Mouse (Mus musculus) MEL (cell line): Measurements from ENCODE around the gene Urgcp. TPM values are rescaled to one million over a fixed set of nuclear protein-coding genes. Genes with fewer than 3 reads are reported as not detected.
A peak's percentile ranks its signal among the peaks of the same experiment; 100 is the strongest.

Source experiments
- DNase-seq: peaks from one replicate; pipeline ENCODE4 v3.0.0; 2011; ENCODE audit warnings: low read depth, low spot score
- H3K27ac ChIP-seq: 2 replicates; pipeline ENCODE4 v1.5.1; 2012; ENCODE audit warnings: low read depth, mild to moderate bottlenecking, control low read depth, low read length, moderate library complexity; ENCODE audit not compliant: control insufficient read depth
- H3K27me3 ChIP-seq, 2 experiments: fragments of 150-350 bp in 1 of 2; sonication (generic) in 1 of 2; 2 replicates each; pipeline ENCODE4 v1.6.1; 2012; ENCODE audit warnings: low read length in 2 of 2, mild to moderate bottlenecking in 2 of 2, improper control_type of control experiment in 1 of 2, moderate library complexity in 1 of 2; ENCODE audit not compliant: insufficient read depth in 2 of 2, control insufficient read depth in 1 of 2
- H3K36me3 ChIP-seq, 2 experiments: 2 replicates each; pipeline ENCODE4 v1.6.1; 2012 to 2014; ENCODE audit warnings: low read length in 2 of 2, improper control_type of control experiment in 1 of 2, inconsistent platforms in 1 of 2, mild to moderate bottlenecking in 1 of 2; ENCODE audit not compliant: insufficient read depth in 2 of 2, control insufficient read depth in 1 of 2
- H3K4me1 ChIP-seq, 2 experiments: fragments of 150-350 bp in 1 of 2; sonication (generic) in 1 of 2; 2 replicates each; pipeline ENCODE4 v1.6.1; 2012; ENCODE audit warnings: low read length in 2 of 2, improper control_type of control experiment in 1 of 2, mild to moderate bottlenecking in 1 of 2; ENCODE audit not compliant: insufficient read depth in 2 of 2, control insufficient read depth in 1 of 2
- H3K4me3 ChIP-seq, 2 experiments: fragments of 150-350 bp in 1 of 2; sonication (generic) in 1 of 2; 2 replicates each; pipeline ENCODE4 v1.5.1; 2012; ENCODE audit warnings: low read depth in 2 of 2, low read length in 2 of 2, mild to moderate bottlenecking in 2 of 2, moderate library complexity in 2 of 2, control low read depth in 1 of 2, improper control_type of control experiment in 1 of 2; ENCODE audit not compliant: control insufficient read depth in 1 of 2, insufficient read depth in 1 of 2
- H3K79me2 ChIP-seq: 2 replicates; pipeline ENCODE4 v1.6.1; 2012; ENCODE audit warnings: mild to moderate bottlenecking, low read length, moderate library complexity; ENCODE audit not compliant: control insufficient read depth, poor library complexity, insufficient read depth
- H3K9ac ChIP-seq: 2 replicates; pipeline ENCODE4 v1.6.1; 2012; ENCODE audit warnings: low read depth, mild to moderate bottlenecking, control low read depth, low read length, moderate library complexity; ENCODE audit not compliant: control insufficient read depth, poor library complexity, severe bottlenecking
- H3K9me3 ChIP-seq: fragments of 150-350 bp; sonication (generic); replicated peaks from 2 replicates; pipeline ENCODE4 v1.6.1; 2012; ENCODE audit warnings: mild to moderate bottlenecking, low read length, improper control_type of control experiment, moderate library complexity; ENCODE audit not compliant: insufficient read depth
- BHLHE40 ChIP-seq: IDR thresholded peaks from 2 replicates; pipeline ENCODE4 v1.6.1; 2012; ENCODE audit warnings: low read depth, mild to moderate bottlenecking, inconsistent platforms, low read length, improper control_type of control experiment, borderline replicate concordance
- CHD1 ChIP-seq: IDR thresholded peaks from 2 replicates; pipeline ENCODE4 v1.6.1; 2012; ENCODE audit warnings: low read depth, mild to moderate bottlenecking, inconsistent platforms, low read length, improper control_type of control experiment
- CHD2 ChIP-seq: IDR thresholded peaks from 2 replicates; pipeline ENCODE4 v1.6.1; 2011; ENCODE audit warnings: low read length, improper control_type of control experiment
- CTCF ChIP-seq, 3 experiments: IDR thresholded peaks in 2 of 3; conservative IDR thresholded peaks in 1 of 3; 2 replicates each; pipeline ENCODE4 v1.5.1; 2011 to 2012; ENCODE audit warnings: low read length in 3 of 3, low read depth in 2 of 3, mild to moderate bottlenecking in 2 of 3, improper control_type of control experiment in 1 of 3, inconsistent platforms in 1 of 3, mixed read lengths in 1 of 3, moderate library complexity in 1 of 3; ENCODE audit not compliant: control insufficient read depth in 1 of 3, insufficient read depth in 1 of 3, poor library complexity in 1 of 3, severe bottlenecking in 1 of 3
- E2F4 ChIP-seq: IDR thresholded peaks from 2 replicates; pipeline ENCODE4 v1.6.1; 2011; ENCODE audit warnings: low read depth, low read length, improper control_type of control experiment, borderline replicate concordance
- ELF1 ChIP-seq: IDR thresholded peaks from 2 replicates; pipeline ENCODE4 v1.6.1; 2014; ENCODE audit warnings: low read depth, mild to moderate bottlenecking, inconsistent platforms, low read length, improper control_type of control experiment, moderate library complexity
- GATA1 ChIP-seq: IDR thresholded peaks from 2 replicates; pipeline ENCODE4 v1.6.1; 2011; ENCODE audit warnings: low read depth, low read length, improper control_type of control experiment
- HCFC1 ChIP-seq: IDR thresholded peaks from 2 replicates; pipeline ENCODE4 v1.6.1; 2012; ENCODE audit warnings: low read depth, mild to moderate bottlenecking, inconsistent platforms, low read length, improper control_type of control experiment, moderate library complexity
- JUND ChIP-seq: IDR thresholded peaks from 2 replicates; pipeline ENCODE4 v1.6.1; 2011; ENCODE audit warnings: low read depth, mild to moderate bottlenecking, improper control_type of control experiment, low read length
- MAFK ChIP-seq: IDR thresholded peaks from 2 replicates; pipeline ENCODE4 v1.6.1; 2011; ENCODE audit warnings: low read depth, mild to moderate bottlenecking, low read length, improper control_type of control experiment, borderline replicate concordance
- MAX ChIP-seq: IDR thresholded peaks from 2 replicates; pipeline ENCODE4 v1.6.1; 2011; ENCODE audit warnings: low read length, improper control_type of control experiment
- MAZ ChIP-seq: IDR thresholded peaks from 2 replicates; pipeline ENCODE4 v1.6.1; 2012; ENCODE audit warnings: low read depth, mild to moderate bottlenecking, inconsistent platforms, low read length, improper control_type of control experiment
- MEF2A ChIP-seq: IDR thresholded peaks from 2 replicates; pipeline ENCODE4 v1.6.1; 2014; ENCODE audit warnings: low read depth, mild to moderate bottlenecking, inconsistent platforms, low read length, improper control_type of control experiment; ENCODE audit not compliant: poor library complexity, insufficient replicate concordance, severe bottlenecking; ENCODE audit errors: extremely low read depth
- MXI1 ChIP-seq: IDR thresholded peaks from 2 replicates; pipeline ENCODE4 v1.6.1; 2011; ENCODE audit warnings: mild to moderate bottlenecking, low read depth, low read length, improper control_type of control experiment
- MYC ChIP-seq: IDR thresholded peaks from 2 replicates; pipeline ENCODE4 v1.6.1; 2011; ENCODE audit warnings: low read depth, mild to moderate bottlenecking, low read length, improper control_type of control experiment, moderate library complexity
- NELFE ChIP-seq: IDR thresholded peaks from 2 replicates; pipeline ENCODE4 v1.6.1; 2011; ENCODE audit warnings: low read depth, low read length, improper control_type of control experiment
- NRF1 ChIP-seq: IDR thresholded peaks from 2 replicates; pipeline ENCODE4 v1.6.1; 2014; ENCODE audit warnings: low read depth, mild to moderate bottlenecking, inconsistent platforms, low read length, improper control_type of control experiment, moderate library complexity; ENCODE audit not compliant: poor library complexity, insufficient read depth, severe bottlenecking
- POLR2A ChIP-seq, 2 experiments: IDR thresholded peaks; 2 replicates each; pipeline ENCODE4 v1.6.1; 2011 to 2012; ENCODE audit warnings: low read length in 2 of 2, mild to moderate bottlenecking in 2 of 2, control low read depth in 1 of 2, improper control_type of control experiment in 1 of 2, low read depth in 1 of 2, moderate library complexity in 1 of 2; ENCODE audit not compliant: control insufficient read depth in 1 of 2, insufficient read depth in 1 of 2, poor library complexity in 1 of 2
- POLR2AphosphoS2 ChIP-seq: IDR thresholded peaks from 2 replicates; pipeline ENCODE4 v1.6.1; 2011; ENCODE audit warnings: low read length, improper control_type of control experiment
- RCOR1 ChIP-seq: IDR thresholded peaks from 2 replicates; pipeline ENCODE4 v1.6.1; 2012; ENCODE audit warnings: low read depth, mild to moderate bottlenecking, inconsistent platforms, low read length, improper control_type of control experiment
- SIN3A ChIP-seq: IDR thresholded peaks from 2 replicates; pipeline ENCODE4 v1.6.1; 2012; ENCODE audit warnings: low read length, improper control_type of control experiment, inconsistent platforms
- TAL1 ChIP-seq: IDR thresholded peaks from 2 replicates; pipeline ENCODE4 v1.6.1; 2012; ENCODE audit warnings: mild to moderate bottlenecking, inconsistent platforms, low read length, moderate library complexity, mixed read lengths
- TBP ChIP-seq: IDR thresholded peaks from 2 replicates; pipeline ENCODE4 v1.8.0; 2011; ENCODE audit warnings: low read depth, low read length, improper control_type of control experiment
- TCF12 ChIP-seq: IDR thresholded peaks from 2 replicates; pipeline ENCODE4 v1.6.1; 2014; ENCODE audit warnings: low read depth, mild to moderate bottlenecking, inconsistent platforms, low read length, improper control_type of control experiment, moderate library complexity
- USF1 ChIP-seq: IDR thresholded peaks from 2 replicates; pipeline ENCODE4 v1.6.1; 2014; ENCODE audit warnings: low read depth, mild to moderate bottlenecking, inconsistent platforms, low read length, improper control_type of control experiment, moderate library complexity
- USF2 ChIP-seq, 2 experiments: IDR thresholded peaks; 2 replicates each; pipeline ENCODE4 v1.6.1; 2011 to 2012; ENCODE audit warnings: improper control_type of control experiment in 2 of 2, low read length in 2 of 2, borderline replicate concordance in 1 of 2, inconsistent platforms in 1 of 2, low read depth in 1 of 2, mild to moderate bottlenecking in 1 of 2; ENCODE audit not compliant: insufficient read depth in 1 of 2
- ZKSCAN1 ChIP-seq: IDR thresholded peaks from 2 replicates; pipeline ENCODE4 v1.6.1; 2012; ENCODE audit warnings: low read depth, mild to moderate bottlenecking, inconsistent platforms, low read length, improper control_type of control experiment, moderate library complexity
- ZMIZ1 ChIP-seq: IDR thresholded peaks from 2 replicates; pipeline ENCODE4 v1.6.1; 2012; ENCODE audit warnings: low read depth, mild to moderate bottlenecking, inconsistent platforms, low read length, improper control_type of control experiment, moderate library complexity
- ZNF384 ChIP-seq: IDR thresholded peaks from 2 replicates; pipeline ENCODE4 v1.6.1; 2012; ENCODE audit warnings: low read depth, mild to moderate bottlenecking, inconsistent platforms, low read length, improper control_type of control experiment
- polyA plus RNA-seq, 2 experiments: library from polyadenylated mRNA; stranded (reverse) in 1 of 2; unstranded in 1 of 2; fragments of >175 nt in 1 of 2; fragments of >200 nt in 1 of 2; gene quantifications; 2 replicates each; pipeline versions ENCODE4 v1.2.1 to v1.2.4; 2012; ENCODE audit warnings: low replicate concordance in 2 of 2, low read depth in 1 of 2; ENCODE audit not compliant: insufficient read length in 2 of 2, insufficient read depth in 1 of 2, missing spikeins in 1 of 2
- total RNA-seq: library from RNA; depleted of rRNA; stranded (reverse); fragments of 300-350 nt; gene quantifications from 2 replicates; pipeline ENCODE4 v1.2.3, GENCODE M21; 2012

Urgcp gene
- total and polyA plus RNA-seq, 3 experiments: 19.5 to 34.9 (median 29.2) TPM

DNA sequence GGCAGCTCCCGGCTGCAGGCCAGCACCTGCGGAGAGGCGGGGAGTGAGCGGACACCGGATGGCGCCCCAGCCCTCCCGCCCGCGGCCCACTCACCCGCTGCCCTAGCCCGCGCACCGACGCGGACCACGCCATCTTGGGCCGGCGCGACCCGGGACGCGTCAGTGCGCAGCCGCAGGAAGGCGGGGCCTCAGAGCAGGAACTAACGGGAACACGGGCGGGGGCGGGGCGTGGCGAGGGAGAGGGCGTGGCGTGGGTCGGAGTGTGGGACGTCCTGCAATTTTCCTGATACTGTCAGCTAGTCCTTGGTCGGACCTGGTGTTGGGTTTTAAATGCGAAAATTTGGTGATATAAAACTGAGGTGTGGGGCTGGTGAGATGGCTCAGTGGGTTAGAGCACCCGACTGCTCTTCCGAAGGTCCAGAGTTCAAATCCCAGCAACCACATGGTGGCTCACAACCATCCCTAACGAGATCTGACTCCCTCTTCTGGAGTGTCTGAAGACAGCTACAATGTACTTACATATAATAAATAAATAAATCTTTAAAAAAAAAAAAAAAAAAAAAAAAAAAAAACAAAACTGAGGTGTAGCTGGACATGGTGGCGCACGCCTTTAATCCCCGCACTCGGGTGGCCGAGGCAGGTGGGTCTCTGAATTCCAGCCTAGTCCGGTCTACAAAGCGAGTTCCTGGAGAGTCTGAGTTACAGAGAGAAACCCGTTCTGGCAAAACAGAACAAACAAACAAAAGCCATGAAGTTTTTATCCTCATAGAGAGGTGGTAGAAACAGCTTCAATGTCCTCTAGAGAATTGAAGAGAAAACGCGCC, 54.4 kb downstream of the Urgcp start:
- H3K4me1 ChIP-seq: peaks cover 3 to 7% of the 10 kb centered on the region in 2 experiments
- H3K9ac ChIP-seq: peak overlapping the region; percentile 82
- no peak for TF ChIP-seq TAL1
- TF ChIP-seq NELFE: peak; percentile 98
- no peak for TF ChIP-seq E2F4
- TF ChIP-seq HCFC1: peak; percentile 74
- peak; percentile 94 for TF ChIP-seq ZMIZ1
- TF ChIP-seq RCOR1: no peak
- TF ChIP-seq ELF1: peak; percentile 93
- TF ChIP-seq JUND: no peak
- no peak for TF ChIP-seq BHLHE40
- TF ChIP-seq POLR2AphosphoS2: peak; percentile 94
- TF ChIP-seq USF2 (IDR thresholded peaks at IDR 0.05; ENCODE audit: borderline replicate concordance in 1 of 2, insufficient read depth in 1 of 2, low read depth in 1 of 2, low read length in 2 of 2): no peak
- no peak for TF ChIP-seq CHD2
- no peak for TF ChIP-seq MAFK
- no peak for TF ChIP-seq MEF2A
- TF ChIP-seq ZKSCAN1: no peak
- peak; percentile 83 to 99; a peak in 3 of 4 replicates for TF ChIP-seq POLR2A (IDR thresholded peaks at IDR 0.05; ENCODE audit: control insufficient read depth in 1 of 2, insufficient read depth in 1 of 2, low read depth in 1 of 2, low read length in 2 of 2, poor library complexity in 1 of 2)
- TF ChIP-seq MAZ: peak; percentile 95
- TF ChIP-seq TBP: peak; percentile 70
- peak; percentile 73 for TF ChIP-seq MXI1
- peak; percentile 81; the same call in 1 of the 2 replicates for TF ChIP-seq ZNF384
- TF ChIP-seq TCF12: peak; percentile 80
- no peak for TF ChIP-seq CHD1
- TF ChIP-seq NRF1: peak; percentile 97
- TF ChIP-seq MYC: 0 out of 2 replicates have a peak, but pooled peaks have one; percentile 68
- no peak for TF ChIP-seq CTCF (IDR thresholded peaks at IDR 0.05 in 2 of 3, conservative IDR thresholded peaks at IDR 0.05 in 1 of 3; ENCODE audit: control insufficient read depth in 1 of 3, insufficient read depth in 1 of 3, low read depth in 2 of 3, low read length in 3 of 3, poor library complexity in 1 of 3, severe bottlenecking in 1 of 3)
- no peak for TF ChIP-seq GATA1
- TF ChIP-seq MAX: no peak
- no peak; the same call in 1 of the 2 replicates for TF ChIP-seq SIN3A
- TF ChIP-seq USF1: no peak
- peak; percentile 96 for DNase-seq
- no peak overlapping the region for H3K27ac ChIP-seq
- no peaks in the 10 kb centered on the region for H3K9me3 ChIP-seq
- H3K79me2 ChIP-seq: peaks cover 20% of the 10 kb centered on the region
- peak overlapping the region; percentile 81 to 100 for H3K4me3 ChIP-seq
- H3K27me3 ChIP-seq: no peaks in the 10 kb centered on the region
- peaks cover 0 to 12% of the 10 kb centered on the region in 2 experiments; a peak in 2 of 4 replicates for H3K36me3 ChIP-seq
